16 mouse cellular contexts compared by ENCODE assay signal in the genomic region with DNA sequence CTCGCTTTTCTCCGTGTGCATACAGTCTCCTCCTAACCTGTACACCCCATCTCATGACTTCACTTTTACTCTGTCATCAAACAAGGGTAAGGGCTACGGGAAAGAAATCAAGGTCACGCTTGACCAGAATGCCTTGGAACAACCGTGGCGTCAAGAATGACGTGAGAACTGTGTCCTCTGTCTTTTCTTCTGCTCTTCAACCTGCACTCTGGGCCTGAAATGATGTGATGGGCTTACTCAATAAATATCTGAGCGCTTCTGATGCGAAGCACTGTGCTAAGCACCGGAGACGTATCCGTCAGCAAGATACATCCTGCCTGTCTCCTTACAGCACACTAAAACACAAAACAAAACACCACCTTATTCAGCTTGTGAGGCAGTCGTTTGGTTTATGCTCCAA.
"Had no signal": no experiment of that assay in that cellular context is flagged by ENCODE, and none has a peak within 500 bp of the region (broad histone marks: within the 10 kb centered on the region; RNA-seq: fewer than 3 reads in every experiment).

No protein-coding gene starts in this region.

- H3K4me2 ChIP-seq: limb, embryonic 13.5 days; liver, embryonic 12.5 days; lung, embryonic 14.5 days; midbrain, embryonic 11.5 days; midbrain, embryonic 15.5 days; neural tube, embryonic 13.5 days had no signal

- H3K36me3 ChIP-seq: limb, embryonic 13.5 days; liver, embryonic 12.5 days; midbrain, embryonic 15.5 days; neural tube, embryonic 13.5 days had no signal

- H3K27me3 ChIP-seq: megakaryocyte, embryonic 14.5 days had no signal

- ATAC-seq: intestine, postnatal 0 days; liver, embryonic 12.5 days; midbrain, embryonic 15.5 days had no signal

- H3K27ac ChIP-seq: kidney, postnatal 0 days; limb, embryonic 13.5 days; liver, embryonic 12.5 days; macrophage; midbrain, embryonic 15.5 days; neural tube, embryonic 13.5 days had no signal

- H3K4me3 ChIP-seq: limb, embryonic 13.5 days; liver, embryonic 12.5 days; midbrain, embryonic 15.5 days; neural tube, embryonic 13.5 days had no signal

- DNase-seq: kidney, adult 9 months; kidney, postnatal 36 days; left cerebral cortex, postnatal 4 days; lung, embryonic 14.5 days; lung, postnatal 10 days; right cerebral cortex, postnatal 14 days; thymus, postnatal 36 days had no signal

- H3K9me3 ChIP-seq: limb, embryonic 13.5 days; liver, embryonic 12.5 days; megakaryocyte, embryonic 14.5 days; midbrain, embryonic 15.5 days; neural tube, embryonic 13.5 days had no signal

- H3K9ac ChIP-seq: limb, embryonic 13.5 days; liver, embryonic 12.5 days; lung, embryonic 14.5 days; midbrain, embryonic 15.5 days; neural tube, embryonic 13.5 days had no signal
